Mouse (Mus musculus) cerebellum, adult 9-10 months (tissue): ENCODE measurements at regions not wholly inside any gene's neighbourhood (a gene's known extent, or its start where the extent isn't known, plus 50 kb on each side); places are given as distances from the start of the nearest gene placed in this dataset.

Experiments used
- DNase-seq: peaks from one replicate; pipeline ENCODE4 v3.0.0; 2022

- DNase-seq = no peak
Measured at GRCm38 (mm10) chr12:68871259-68871658, 287.7 kb downstream of the Rps29 start.

GRCm38 (mm10) chr12:68862991-68863356 lies 296.0 kb downstream of the Rps29 start:
- no peak for DNase-seq

- peak; percentile 29 for DNase-seq
Measured at GRCm38 (mm10) chr12:68862313-68862990, 296.5 kb downstream of the Rps29 start.

GRCm38 (mm10) chr12:68860332-68860731 lies 298.7 kb downstream of the Rps29 start:
- DNase-seq = no peak

- no peak for DNase-seq
Measured at GRCm38 (mm10) chr12:68849616-68850140, 309.3 kb downstream of the Rps29 start.

- DNase-seq = no peak
Measured at GRCm38 (mm10) chr12:68840815-68841214, 318.2 kb downstream of the Rps29 start.

- DNase-seq = no peak
Measured at GRCm38 (mm10) chr12:68840156-68840555, 318.8 kb downstream of the Rps29 start.

GRCm38 (mm10) chr12:68836023-68836422 lies 323.0 kb downstream of the Rps29 start:
- DNase-seq = no peak

- DNase-seq = no peak
Measured at GRCm38 (mm10) chr12:68833914-68834313, 325.1 kb downstream of the Rps29 start.

- no peak for DNase-seq
Measured at GRCm38 (mm10) chr12:68829404-68829803, 329.6 kb downstream of the Rps29 start.

- no peak for DNase-seq
Measured at GRCm38 (mm10) chr12:68827549-68828249, 331.3 kb downstream of the Rps29 start.

- DNase-seq = no peak
Measured at GRCm38 (mm10) chr12:68794396-68794795, 364.6 kb downstream of the Rps29 start.

GRCm38 (mm10) chr12:68783636-68784035 lies 375.4 kb downstream of the Rps29 start:
- no peak for DNase-seq

- DNase-seq = no peak
Measured at GRCm38 (mm10) chr12:68775503-68775902, 383.5 kb downstream of the Rps29 start.

GRCm38 (mm10) chr12:68774800-68775199 lies 384.2 kb downstream of the Rps29 start:
- DNase-seq = peak; percentile 28

- no peak for DNase-seq
Measured at GRCm38 (mm10) chr12:68758263-68759020, 400.5 kb downstream of the Rps29 start.

- DNase-seq = no peak
Measured at GRCm38 (mm10) chr12:68728882-68729281, 430.1 kb downstream of the Rps29 start.

- DNase-seq = no peak
Measured at GRCm38 (mm10) chr12:68718946-68719345, 440.0 kb downstream of the Rps29 start.

GRCm38 (mm10) chr12:68694275-68695267 lies 464.4 kb downstream of the Rps29 start:
- DNase-seq = no peak

- DNase-seq = no peak
Measured at GRCm38 (mm10) chr12:68688262-68688661, 470.7 kb downstream of the Rps29 start.

- DNase-seq = no peak
Measured at GRCm38 (mm10) chr12:68683897-68684296, 475.1 kb downstream of the Rps29 start.

GRCm38 (mm10) chr12:68683176-68683575 lies 475.8 kb downstream of the Rps29 start:
- peak; percentile 1 for DNase-seq
